ENCODE assay signal across 9 mouse cellular contexts in genomic region chr1:133891489-133891888, GRCm38 (mm10). TPM values are rescaled to one million over a fixed set of nuclear protein-coding genes. Genes with fewer than 3 reads are reported as not detected.
A peak's percentile ranks its signal among the peaks of the same experiment; 100 is the strongest.
DNase-seq lines count a peak whose midpoint lies in the region; ATAC-seq and TF ChIP-seq lines count a peak whose summit lies in the region.
"Had no signal": no experiment of that assay in that cellular context is flagged by ENCODE, and none has a peak within 500 bp of the region (broad histone marks: within the 10 kb centered on the region; RNA-seq: fewer than 3 reads in every experiment).

No protein-coding gene starts in this region.

- H3K4me2 ChIP-seq in kidney, embryonic 14.5 days (replicated peaks; ENCODE audit: low read depth, low read length): no peak overlapping the region

- no peaks in the 10 kb centered on the region for H3K9me3 ChIP-seq in kidney, embryonic 14.5 days (ENCODE audit: control insufficient read depth, low read length)

- TF ChIP-seq EP300 in heart, adult 2 months (IDR thresholded peaks at IDR 0.05; ENCODE audit: insufficient read depth, low read depth, low read length): peak; percentile 72; the same call in 1 of the 2 replicates

- no peak overlapping the region for H3K4me3 ChIP-seq in lung, adult 2 months (replicated peaks; ENCODE audit: extremely low read depth, low read depth, low read length)
- H3K4me3 ChIP-seq in heart, adult 2 months: no peak overlapping the region
- no peak overlapping the region for H3K4me3 ChIP-seq in kidney, embryonic 14.5 days (ENCODE audit: low read length)
- no peak overlapping the region for H3K4me3 ChIP-seq in cerebellum, adult 2 months (replicated peaks; ENCODE audit: insufficient read depth, low read depth, low read length)

- H3K36me3 ChIP-seq in heart, adult 2 months (ENCODE audit: control insufficient read depth, insufficient read depth, low read length): no peaks in the 10 kb centered on the region
- H3K36me3 ChIP-seq in kidney, embryonic 14.5 days (ENCODE audit: control insufficient read depth, insufficient read depth, low read length): no peaks in the 10 kb centered on the region

- no peak for TF ChIP-seq CTCF in lung, adult 2 months (IDR thresholded peaks at IDR 0.05; ENCODE audit: insufficient read depth, low read length)
- no peak for TF ChIP-seq CTCF in heart, adult 2 months (IDR thresholded peaks at IDR 0.05)
- no peak for TF ChIP-seq CTCF in cerebellum, adult 2 months (IDR thresholded peaks at IDR 0.05; ENCODE audit: borderline replicate concordance, insufficient read depth, low read depth, low read length)

- H3K27me3 ChIP-seq in heart, adult 2 months (ENCODE audit: control insufficient read depth, insufficient read depth, low read length): no peaks in the 10 kb centered on the region
- 0 out of 2 replicates have a peak, but pooled peaks cover 3% of the 10 kb centered on the region for H3K27me3 ChIP-seq in kidney, embryonic 14.5 days (ENCODE audit: control insufficient read depth, insufficient read depth, low read length)
- no peaks in the 10 kb centered on the region for H3K27me3 ChIP-seq in cerebellum, adult 2 months (ENCODE audit: control insufficient read depth, insufficient read depth, low read length)

- intact Hi-C loops in heart, adult 2 months (cut with DNase I): loop anchor here (2.0 kb wide), 1 partner anchor 37 kb away; no protein-coding TSS in a partner anchor

- H3K9ac ChIP-seq in heart, adult 2 months (ENCODE audit: low read depth, low read length): no peak overlapping the region
- no peak overlapping the region for H3K9ac ChIP-seq in kidney, embryonic 14.5 days (ENCODE audit: low read depth, low read length)

- peak overlapping the region; percentile 74 for H3K27ac ChIP-seq in heart, adult 2 months
- 0 out of 2 replicates have a peak overlapping the region, but pooled peaks have one; percentile 60 for H3K27ac ChIP-seq in kidney, embryonic 14.5 days (ENCODE audit: low read depth, low read length)
- H3K27ac ChIP-seq in cerebellum, adult 2 months (ENCODE audit: insufficient read depth, low read length): no peak overlapping the region

- WGBS in lung, adult 2 months: 14% methylated on average over 5 of the region's 5 CpGs
- 13% methylated on average over 5 of the region's 5 CpGs for whole genome bisulfite sequencing in heart, adult 2 months
- 19% methylated on average over 5 of the region's 5 CpGs for WGBS in kidney, embryonic 14.5 days
- WGBS in cerebellum, adult 2 months: 49% methylated on average over 5 of the region's 5 CpGs

- peak; percentile 34 to 39 for DNase-seq in lung, adult 18-20 months
- DNase-seq in lung, adult 2 months: no peak
- peak; percentile 62 to 72 for DNase-seq in heart, adult 2 months
- DNase-seq in lung, postnatal 25 days (ENCODE audit: low spot score): peak; percentile 62
- no peak for DNase-seq in cerebellum, adult 9-11 months
- no peak for DNase-seq in cerebellum, adult 2 months

- no peaks in the 10 kb centered on the region for H3K79me2 ChIP-seq in heart, adult 2 months (replicated peaks; ENCODE audit: control insufficient read depth, insufficient read depth, low read length)

- TF ChIP-seq POLR2A in lung, adult 2 months (IDR thresholded peaks at IDR 0.05; ENCODE audit: borderline replicate concordance, extremely low read depth, low read depth, low read length): no peak
- no peak for TF ChIP-seq POLR2A in heart, adult 2 months (IDR thresholded peaks at IDR 0.05; ENCODE audit: insufficient read depth, low read depth, low read length)
- TF ChIP-seq POLR2A in cerebellum, adult 2 months (IDR thresholded peaks at IDR 0.05; ENCODE audit: borderline replicate concordance, insufficient read depth, low read length): no peak

- peaks cover 8% of the 10 kb centered on the region for H3K4me1 ChIP-seq in lung, adult 2 months (ENCODE audit: control insufficient read depth, insufficient read depth, low read length)
- peaks cover 37% of the 10 kb centered on the region for H3K4me1 ChIP-seq in heart, adult 2 months (ENCODE audit: control insufficient read depth, insufficient read depth, low read length)
- peaks cover 45% of the 10 kb centered on the region for H3K4me1 ChIP-seq in kidney, embryonic 14.5 days (ENCODE audit: control insufficient read depth, insufficient read depth, low read length)
- peaks cover 18% of the 10 kb centered on the region for H3K4me1 ChIP-seq in cerebellum, adult 2 months (ENCODE audit: control insufficient read depth, insufficient read depth, low read length)

- ATAC-seq in kidney, embryonic 14.5 days (ENCODE audit: low FRiP score, low TSS enrichment): no peak
- no peak for ATAC-seq in granulocyte monocyte progenitor cell, adult 5-6 weeks (replicated peaks; ENCODE audit: poor library complexity, severe bottlenecking)

RNA-seq across cellular contexts. Expression of gene Optc, which starts 16.3 kb away (rescaled TPM):
- polyA plus RNA-seq in lung, adult 2 months (2012; rRNA removed): 1.6 and 3.1 TPM in 2 replicates
- under 1 TPM; 0.34 to 0.36 TPM for total RNA-seq in heart, adult 2 months (2021)
- polyA plus RNA-seq in heart, adult 2 months (2012; rRNA removed): 1.00 and 2.4 TPM in 2 replicates
- polyA plus RNA-seq in kidney, embryonic 14.5 days (2014; fragmentation: Nextera tagmentation; extraction: Ambion mirVana): 0.26 TPM in 1 of 2 replicates, not detected in the other
- 1.2 TPM in 1 of 2 replicates, not detected in the other for total RNA-seq in granulocyte monocyte progenitor cell, adult 5-6 weeks (2014; fragmentation: Nextera tagmentation)
- not detected in 2 replicates for total RNA-seq in granulocyte monocyte progenitor cell, adult 5-6 weeks (2017)
- 2.2 and 2.4 TPM in 2 replicates for polyA plus RNA-seq in cerebellum, adult 2 months (2012; rRNA removed)

RNA-seq across cellular contexts. Expression of gene Prelp, which starts 29.7 kb away (rescaled TPM):
- 179 and 202 TPM in 2 replicates for polyA plus RNA-seq in lung, adult 2 months (2012; rRNA removed)
- 10 to 100 TPM; 29.0 to 34.4 TPM for total RNA-seq in heart, adult 2 months (2021)
- polyA plus RNA-seq in heart, adult 2 months (2012; rRNA removed): 52.1 and 58.5 TPM in 2 replicates
- polyA plus RNA-seq in kidney, embryonic 14.5 days (2014; fragmentation: Nextera tagmentation; extraction: Ambion mirVana): 0.39 and 0.84 TPM in 2 replicates
- total RNA-seq in granulocyte monocyte progenitor cell, adult 5-6 weeks (2014; fragmentation: Nextera tagmentation): not detected in 2 replicates
- not detected in 2 replicates for total RNA-seq in granulocyte monocyte progenitor cell, adult 5-6 weeks (2017)
- 7.5 and 10.6 TPM in 2 replicates for polyA plus RNA-seq in cerebellum, adult 2 months (2012; rRNA removed)
- total RNA-seq: ES-E14 had no signal

Comparison
In these comparisons a context has a peak if more than half of its experiments do, and no peak if none do; other contexts are left out.
1. DNase-seq: peak in lung, adult 18-20 months (2 of 2), heart, adult 2 months (2 of 2) and lung, postnatal 25 days (single experiment); none in lung, adult 2 months (single experiment), cerebellum, adult 9-11 months (single experiment) and cerebellum, adult 2 months (0 of 2).